Mouse (Mus musculus): ENCODE results near the gene Dpysl5. TPM values are rescaled to one million over a fixed set of nuclear protein-coding genes. Genes with fewer than 3 reads are reported as not detected.

Dpysl5 gene
- polyA plus RNA-seq, 1 experiment from 2014 or later: 2.2 TPM

GRCm38 (mm10) chr5:30825821-30826220 lies 114.5 kb downstream of the Dpysl5 start:
- H3K4me3 ChIP-seq: no peak overlapping the region
- 68% methylated on average over 6 of the region's 6 CpGs for WGBS
- no peaks in the 10 kb centered on the region for H3K9me3 ChIP-seq (replicated peaks)
- H3K4me2 ChIP-seq: no peak overlapping the region
- H3K27ac ChIP-seq: no peak overlapping the region
- H3K9ac ChIP-seq: no peak overlapping the region
- peaks cover 9% of the 10 kb centered on the region for H3K4me1 ChIP-seq (replicated peaks)
- no peak for ATAC-seq (replicated peaks; ENCODE audit: insufficient number of reproducible peaks, insufficient read depth, low FRiP score, low read depth)
- no peaks in the 10 kb centered on the region for H3K36me3 ChIP-seq
- no peaks in the 10 kb centered on the region for H3K27me3 ChIP-seq

DNA sequence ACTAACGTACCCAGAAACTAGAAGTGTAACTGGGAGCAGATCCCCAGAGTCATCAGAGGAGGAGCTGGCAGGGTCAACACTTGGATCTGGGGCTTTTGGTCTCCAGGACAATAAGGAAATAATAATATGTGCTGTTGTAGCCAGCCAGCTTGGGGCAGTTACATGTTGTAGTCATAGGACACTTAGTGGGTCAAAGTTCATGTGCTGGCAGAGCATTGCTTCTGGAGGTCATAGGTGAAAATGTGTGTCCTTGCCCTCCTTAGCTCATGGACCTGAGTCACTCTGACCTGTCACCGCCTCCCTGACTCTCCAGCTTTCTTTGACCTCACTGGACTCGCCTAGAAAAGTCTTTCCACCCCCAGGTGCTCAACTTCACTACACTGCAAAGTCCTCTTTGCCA lies 122.1 kb downstream of the Dpysl5 start:
- H3K9ac ChIP-seq: no peak overlapping the region
- H3K4me1 ChIP-seq (replicated peaks): no peaks in the 10 kb centered on the region
- no peak for ATAC-seq (replicated peaks; ENCODE audit: insufficient number of reproducible peaks, insufficient read depth, low FRiP score, low read depth)
- no peak overlapping the region for H3K27ac ChIP-seq
- no peak overlapping the region for H3K4me3 ChIP-seq
- no peaks in the 10 kb centered on the region for H3K36me3 ChIP-seq
- H3K27me3 ChIP-seq: no peaks in the 10 kb centered on the region
- 79% methylated on average over 3 of the region's 3 CpGs for WGBS
- no peak overlapping the region for H3K4me2 ChIP-seq
- peaks cover 3% of the 10 kb centered on the region; the same call in 1 of the 2 replicates for H3K9me3 ChIP-seq (replicated peaks)

- no peak for ATAC-seq (replicated peaks; ENCODE audit: insufficient number of reproducible peaks, insufficient read depth, low FRiP score, low read depth)
- WGBS: 85% methylated on average over 2 of the region's 2 CpGs
- Histone ChIP-seq H3K36me3 (no peaks in the 10 kb centered on the region), H3K9me3 (replicated peaks) (peaks cover 3% of the 10 kb centered on the region; the same call in 1 of the 2 replicates), H3K27ac (no peak overlapping the region), H3K4me3 (no peak overlapping the region), H3K4me1 (replicated peaks) (no peaks in the 10 kb centered on the region), H3K4me2 (no peak overlapping the region), H3K9ac (no peak overlapping the region), H3K27me3 (no peaks in the 10 kb centered on the region)
Measured at GRCm38 (mm10) chr5:30839731-30840130, 128.4 kb downstream of the Dpysl5 start.

DNA sequence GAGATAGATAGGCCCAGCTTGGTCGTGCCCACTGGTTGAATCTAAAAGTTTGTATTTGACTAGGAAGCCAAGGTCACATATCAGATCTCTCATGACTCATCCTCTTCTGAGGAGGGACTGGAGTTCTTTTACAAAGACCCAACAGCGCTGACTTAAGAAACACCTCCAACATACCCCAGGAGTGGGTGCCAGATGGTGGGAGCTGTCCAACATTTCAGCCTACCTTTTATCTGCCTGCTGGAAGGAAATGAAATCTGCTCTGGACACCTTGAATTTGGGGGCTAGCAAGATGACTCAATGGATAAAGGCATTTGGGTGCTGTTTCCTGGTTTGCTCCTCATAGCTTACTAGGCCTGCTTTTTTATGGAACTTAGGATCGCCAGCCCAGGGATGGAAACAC lies 130.5 kb downstream of the Dpysl5 start:
- WGBS: 44% methylated on average over 3 of the region's 3 CpGs
- H3K4me1 ChIP-seq (replicated peaks): no peaks in the 10 kb centered on the region
- no peaks in the 10 kb centered on the region for H3K36me3 ChIP-seq
- peaks cover under 1% of the 10 kb centered on the region; the same call in 1 of the 2 replicates for H3K9me3 ChIP-seq (replicated peaks)
- no peak for ATAC-seq (replicated peaks; ENCODE audit: insufficient number of reproducible peaks, insufficient read depth, low FRiP score, low read depth)
- H3K4me2 ChIP-seq: no peak overlapping the region
- H3K9ac ChIP-seq: no peak overlapping the region
- no peak overlapping the region for H3K27ac ChIP-seq
- H3K4me3 ChIP-seq: no peak overlapping the region
- no peaks in the 10 kb centered on the region for H3K27me3 ChIP-seq

Other genes with a start within 250 kb of the Dpysl5 start
- gene Otof, start 249.6 kb upstream of the Dpysl5 start, polyA plus RNA-seq (2015; fragmentation: Nextera tagmentation; extraction: Ambion mirVana): 0.09 and 0.16 TPM in 2 replicates
- gene 1700001C02Rik, start 245.5 kb upstream of the Dpysl5 start, polyA plus RNA-seq (2015; fragmentation: Nextera tagmentation; extraction: Ambion mirVana): 0.28 TPM in 1 of 2 replicates, not detected in the other
- not detected in 2 replicates for gene Cib4, start 165.7 kb upstream of the Dpysl5 start, polyA plus RNA-seq (2015; fragmentation: Nextera tagmentation; extraction: Ambion mirVana)
- 16.5 and 27.5 TPM in 2 replicates for gene Kcnk3, start 123.4 kb upstream of the Dpysl5 start, polyA plus RNA-seq (2015; fragmentation: Nextera tagmentation; extraction: Ambion mirVana)
- 22.2 and 28.2 TPM in 2 replicates for gene Slc35f6, start 63.6 kb upstream of the Dpysl5 start, polyA plus RNA-seq (2015; fragmentation: Nextera tagmentation; extraction: Ambion mirVana)
- gene Cenpa, start 44.8 kb upstream of the Dpysl5 start, polyA plus RNA-seq (2015; fragmentation: Nextera tagmentation; extraction: Ambion mirVana): 210 and 218 TPM in 2 replicates
- gene Mapre3, start 103.1 kb downstream of the Dpysl5 start, polyA plus RNA-seq (2015; fragmentation: Nextera tagmentation; extraction: Ambion mirVana): 16.3 and 20.1 TPM in 2 replicates
- gene Tmem214, start 156.4 kb downstream of the Dpysl5 start, polyA plus RNA-seq (2015; fragmentation: Nextera tagmentation; extraction: Ambion mirVana): 57.5 and 67.2 TPM in 2 replicates
- 8.9 and 11.9 TPM in 2 replicates for gene Agbl5, start 177.1 kb downstream of the Dpysl5 start, polyA plus RNA-seq (2015; fragmentation: Nextera tagmentation; extraction: Ambion mirVana)
- gene Ost4, start 196.2 kb downstream of the Dpysl5 start, polyA plus RNA-seq (2015; fragmentation: Nextera tagmentation; extraction: Ambion mirVana): 372 and 381 TPM in 2 replicates
- gene Emilin1, start 201.8 kb downstream of the Dpysl5 start, polyA plus RNA-seq (2015; fragmentation: Nextera tagmentation; extraction: Ambion mirVana): 125 and 179 TPM in 2 replicates
- 12.4 and 13.9 TPM in 2 replicates for gene Khk, start 209.9 kb downstream of the Dpysl5 start, polyA plus RNA-seq (2015; fragmentation: Nextera tagmentation; extraction: Ambion mirVana)
- gene Cgref1, start 234.0 kb downstream of the Dpysl5 start, polyA plus RNA-seq (2015; fragmentation: Nextera tagmentation; extraction: Ambion mirVana): 2.4 and 4.2 TPM in 2 replicates
- gene Preb, start 248.8 kb downstream of the Dpysl5 start, polyA plus RNA-seq (2015; fragmentation: Nextera tagmentation; extraction: Ambion mirVana): 74.4 and 99.1 TPM in 2 replicates